Mouse (Mus musculus): ENCODE results near the gene Dnmbp. TPM values are rescaled to one million over a fixed set of nuclear protein-coding genes. Genes with fewer than 3 reads are reported as not detected.

The Dnmbp gene
- polyA plus RNA-seq, 1 experiment, result 13.9 TPM

GRCm38 (mm10) chr19:43887725-43888124, 52.3 kb downstream of the Dnmbp start:
- Histone ChIP-seq H3K36me3 (ENCODE audit: control insufficient read depth, insufficient read depth, low read length) (no peaks in the 10 kb centered on the region), H3K4me3 (ENCODE audit: insufficient read depth, low read depth, low read length) (no peak overlapping the region), H3K27ac (ENCODE audit: insufficient read depth, low read depth, low read length) (no peak overlapping the region), H3K4me1 (ENCODE audit: control insufficient read depth, insufficient read depth, low read length) (peaks cover 14% of the 10 kb centered on the region; the same call in 1 of the 2 replicates), H3K27me3 (replicated peaks; ENCODE audit: control insufficient read depth, insufficient read depth, low read length) (no peaks in the 10 kb centered on the region; the same call in 1 of the 2 replicates)
- 64% methylated on average over 2 of the region's 2 CpGs for WGBS
- TF ChIP-seq CTCF (conservative IDR thresholded peaks at IDR 0.05; ENCODE audit: insufficient read depth, insufficient read length, low read depth, low read length) (no peak), POLR2A (IDR thresholded peaks at IDR 0.05; ENCODE audit: low read depth, low read length) (no peak)
- no peak for DNase-seq

DNA sequence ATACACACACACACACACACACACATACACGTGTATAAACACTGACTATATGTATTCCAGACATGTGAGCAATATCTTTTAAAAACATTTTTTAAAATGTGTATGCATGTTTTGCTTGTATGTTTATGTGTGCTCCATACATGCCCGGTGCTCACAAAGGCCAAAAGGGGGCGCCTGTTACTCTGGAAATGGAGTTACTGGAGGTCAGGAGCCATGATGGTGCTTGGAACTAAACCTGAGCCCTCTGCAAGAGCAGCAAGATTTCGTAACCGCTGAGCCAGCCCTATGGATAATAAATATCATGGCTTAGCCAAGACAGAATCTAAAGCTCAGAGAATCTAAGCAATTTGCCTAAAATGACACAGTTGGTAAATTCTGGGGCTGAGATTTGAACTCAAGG, 52.7 kb downstream of the Dnmbp start:
- H3K4me3 ChIP-seq (ENCODE audit: insufficient read depth, low read depth, low read length), result 0 out of 2 replicates have a peak overlapping the region, but pooled peaks have one; percentile 12
- TF ChIP-seq POLR2A (IDR thresholded peaks at IDR 0.05; ENCODE audit: low read depth, low read length) (no peak), CTCF (conservative IDR thresholded peaks at IDR 0.05; ENCODE audit: insufficient read depth, insufficient read length, low read depth, low read length) (no peak; the same call in 1 of the 2 replicates)
- H3K36me3 ChIP-seq (ENCODE audit: control insufficient read depth, insufficient read depth, low read length), result no peaks in the 10 kb centered on the region
- DNase-seq, result no peak
- no peaks in the 10 kb centered on the region; the same call in 1 of the 2 replicates for H3K27me3 ChIP-seq (replicated peaks; ENCODE audit: control insufficient read depth, insufficient read depth, low read length)
- WGBS, result 85% methylated on average over 5 of the region's 5 CpGs
- H3K4me1 ChIP-seq (ENCODE audit: control insufficient read depth, insufficient read depth, low read length), result peaks cover 14% of the 10 kb centered on the region; the same call in 1 of the 2 replicates
- no peak overlapping the region for H3K27ac ChIP-seq (ENCODE audit: insufficient read depth, low read depth, low read length)

DNA sequence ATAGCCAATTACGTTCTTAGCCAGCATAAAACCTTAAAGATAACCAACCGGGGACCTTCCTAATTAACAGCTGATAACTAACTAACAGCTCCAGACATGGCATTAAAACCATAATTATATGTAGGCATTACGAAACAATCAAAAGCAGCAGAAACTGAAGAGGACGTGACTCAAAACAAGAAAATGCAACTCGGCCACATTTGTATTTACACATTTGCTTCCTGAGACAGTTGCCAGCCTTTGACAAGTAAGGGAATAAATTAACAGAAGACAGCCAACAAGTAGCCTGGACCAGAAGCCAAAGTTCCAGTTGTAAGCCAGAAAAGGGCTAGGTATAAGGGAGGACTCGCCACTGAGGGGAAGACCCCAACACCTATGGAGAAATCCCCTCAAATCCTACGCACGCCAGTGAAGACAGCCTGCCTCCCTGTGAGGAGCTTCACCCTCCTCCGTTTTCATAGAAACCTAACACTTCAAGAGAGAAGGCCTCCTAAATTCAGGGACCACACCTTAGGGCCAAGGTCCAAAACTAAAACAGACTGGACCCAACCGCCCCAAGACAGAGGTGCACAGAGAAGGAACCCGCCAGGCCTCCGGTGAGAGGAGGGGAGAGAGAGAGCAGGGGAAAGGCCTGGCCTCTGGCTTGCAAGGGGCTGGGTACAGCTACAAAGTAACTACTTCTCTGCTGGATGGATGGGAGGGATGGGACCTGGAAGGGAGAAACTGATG, 53.5 kb downstream of the Dnmbp start:
- H3K36me3 ChIP-seq (ENCODE audit: control insufficient read depth, insufficient read depth, low read length), result no peaks in the 10 kb centered on the region
- H3K4me3 ChIP-seq (ENCODE audit: insufficient read depth, low read depth, low read length), result peak overlapping the region; percentile 20

GRCm38 (mm10) chr19:43884668-43885498, 55.1 kb downstream of the Dnmbp start:
- TF ChIP-seq CTCF (conservative IDR thresholded peaks at IDR 0.05; ENCODE audit: insufficient read depth, insufficient read length, low read depth, low read length), result no peak
- no peak for TF ChIP-seq POLR2A (IDR thresholded peaks at IDR 0.05; ENCODE audit: low read depth, low read length)
- no peak for DNase-seq
- WGBS, result 53% methylated on average over 13 of the region's 13 CpGs
- no peaks in the 10 kb centered on the region; the same call in 1 of the 2 replicates for H3K27me3 ChIP-seq (replicated peaks; ENCODE audit: control insufficient read depth, insufficient read depth, low read length)
- no peak overlapping the region for H3K4me3 ChIP-seq (ENCODE audit: insufficient read depth, low read depth, low read length)
- peaks cover 9% of the 10 kb centered on the region; the same call in 1 of the 2 replicates for H3K4me1 ChIP-seq (ENCODE audit: control insufficient read depth, insufficient read depth, low read length)
- no peaks in the 10 kb centered on the region for H3K36me3 ChIP-seq (ENCODE audit: control insufficient read depth, insufficient read depth, low read length)
- no peak overlapping the region for H3K27ac ChIP-seq (ENCODE audit: insufficient read depth, low read depth, low read length)

More for the DNA sequence above, 53.5 kb downstream of the Dnmbp start:
- Histone ChIP-seq H3K27me3 (replicated peaks; ENCODE audit: control insufficient read depth, insufficient read depth, low read length) (no peaks in the 10 kb centered on the region; the same call in 1 of the 2 replicates), H3K27ac (ENCODE audit: insufficient read depth, low read depth, low read length) (no peak overlapping the region), H3K4me1 (ENCODE audit: control insufficient read depth, insufficient read depth, low read length) (peaks cover 14% of the 10 kb centered on the region; the same call in 1 of the 2 replicates)
- DNase-seq, result peak; percentile 50
- WGBS, result 48% methylated on average over 12 of the region's 12 CpGs
- TF ChIP-seq POLR2A (IDR thresholded peaks at IDR 0.05; ENCODE audit: low read depth, low read length), result no peak
- TF ChIP-seq CTCF (conservative IDR thresholded peaks at IDR 0.05; ENCODE audit: insufficient read depth, insufficient read length, low read depth, low read length), result no peak

GRCm38 (mm10) chr19:43882895-43883573, 57.0 kb downstream of the Dnmbp start:
- peaks cover 12% of the 10 kb centered on the region; the same call in 1 of the 2 replicates for H3K4me1 ChIP-seq (ENCODE audit: control insufficient read depth, insufficient read depth, low read length)
- 41% methylated on average over 18 of the region's 18 CpGs for WGBS
- no peak for TF ChIP-seq POLR2A (IDR thresholded peaks at IDR 0.05; ENCODE audit: low read depth, low read length)
- no peak for TF ChIP-seq CTCF (conservative IDR thresholded peaks at IDR 0.05; ENCODE audit: insufficient read depth, insufficient read length, low read depth, low read length)
- no peaks in the 10 kb centered on the region for H3K36me3 ChIP-seq (ENCODE audit: control insufficient read depth, insufficient read depth, low read length)
- no peak overlapping the region for H3K27ac ChIP-seq (ENCODE audit: insufficient read depth, low read depth, low read length)
- DNase-seq, result no peak
- H3K4me3 ChIP-seq (ENCODE audit: insufficient read depth, low read depth, low read length), result no peak overlapping the region
- no peaks in the 10 kb centered on the region; the same call in 1 of the 2 replicates for H3K27me3 ChIP-seq (replicated peaks; ENCODE audit: control insufficient read depth, insufficient read depth, low read length)

- TF ChIP-seq POLR2A (IDR thresholded peaks at IDR 0.05; ENCODE audit: low read depth, low read length) (no peak), CTCF (conservative IDR thresholded peaks at IDR 0.05; ENCODE audit: insufficient read depth, insufficient read length, low read depth, low read length) (peak; percentile 36; the same call in 1 of the 2 replicates)
- Histone ChIP-seq H3K4me3 (ENCODE audit: insufficient read depth, low read depth, low read length) (no peak overlapping the region), H3K4me1 (ENCODE audit: control insufficient read depth, insufficient read depth, low read length) (peaks cover 11% of the 10 kb centered on the region; the same call in 1 of the 2 replicates), H3K36me3 (ENCODE audit: control insufficient read depth, insufficient read depth, low read length) (no peaks in the 10 kb centered on the region), H3K27me3 (replicated peaks; ENCODE audit: control insufficient read depth, insufficient read depth, low read length) (no peaks in the 10 kb centered on the region; the same call in 1 of the 2 replicates), H3K27ac (ENCODE audit: insufficient read depth, low read depth, low read length) (no peak overlapping the region)
- no peak for DNase-seq
- WGBS, result 84% methylated on average over 7 of the region's 7 CpGs
Observed at GRCm38 (mm10) chr19:43881615-43882014, 58.4 kb downstream of the Dnmbp start.
